ENCODE assay signal across 25 mouse cellular contexts in the genomic region with DNA sequence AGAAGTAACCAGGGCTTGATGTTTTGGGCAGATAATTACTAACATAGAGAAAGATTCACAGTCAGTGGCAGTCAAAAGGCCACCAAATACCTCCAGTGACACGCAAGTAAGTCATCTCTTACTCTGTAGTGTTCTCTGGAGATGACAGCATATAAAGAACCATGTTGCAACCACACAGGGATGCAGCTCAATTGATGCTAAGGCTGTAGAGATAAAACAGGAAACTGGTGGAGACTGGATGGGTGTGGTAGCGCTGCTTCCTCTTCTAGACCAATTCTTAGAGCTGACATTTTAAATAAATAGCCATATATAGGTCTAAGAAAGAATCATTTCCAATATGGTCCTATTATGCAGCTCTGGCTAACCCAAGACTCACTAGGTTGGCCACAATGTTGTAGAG. TPM values are rescaled to one million over a fixed set of nuclear protein-coding genes. Genes with fewer than 3 reads are reported as not detected.
A peak's percentile ranks its signal among the peaks of the same experiment; 100 is the strongest.
DNase-seq lines count a peak whose midpoint lies in the region; ATAC-seq lines count a peak whose summit lies in the region.
"Had no signal": no experiment of that assay in that cellular context is flagged by ENCODE, and none has a peak within 500 bp of the region (broad histone marks: within the 10 kb centered on the region; RNA-seq: fewer than 3 reads in every experiment).

No protein-coding gene starts in this region.

- no peaks in the 10 kb centered on the region for H3K36me3 ChIP-seq in forebrain, embryonic 12.5 days (replicated peaks)
- H3K36me3 ChIP-seq: forebrain, embryonic 10.5 days; forebrain, embryonic 15.5 days; heart, embryonic 10.5 days; heart, embryonic 13.5 days; hindbrain, embryonic 10.5 days; hindbrain, embryonic 13.5 days had no signal

- no peak overlapping the region for H3K9ac ChIP-seq in forebrain, embryonic 12.5 days
- H3K9ac ChIP-seq: forebrain, embryonic 15.5 days; heart, embryonic 13.5 days; hindbrain, embryonic 13.5 days had no signal

- 83% methylated on average over 2 of the region's 2 CpGs for WGBS in forebrain, embryonic 12.5 days

- no peak overlapping the region for H3K27ac ChIP-seq in forebrain, embryonic 12.5 days
- H3K27ac ChIP-seq: forebrain, embryonic 10.5 days; forebrain, embryonic 15.5 days; heart, adult 2 months; heart, embryonic 10.5 days; heart, embryonic 13.5 days; hindbrain, embryonic 10.5 days; hindbrain, embryonic 13.5 days had no signal

- ATAC-seq in CD4-positive, CD25-positive, alpha-beta regulatory T cell, adult 4 months: no peak
- ATAC-seq in granulocyte monocyte progenitor cell, adult 5-6 weeks (replicated peaks; ENCODE audit: poor library complexity, severe bottlenecking): peak; percentile 82
- ATAC-seq in megakaryocyte progenitor cell, adult 5-6 weeks (replicated peaks; ENCODE audit: poor library complexity): peak; percentile 57
- 0 out of 2 replicates have a peak, but pooled peaks have one; percentile 26 for ATAC-seq in neutrophil, adult 5-6 weeks (ENCODE audit: extremely low read depth, insufficient number of reproducible peaks, low FRiP score, poor library complexity, severe bottlenecking)
- no peak for ATAC-seq in forebrain, embryonic 12.5 days (ENCODE audit: low FRiP score)
- ATAC-seq: activated CD4-positive, CD25-positive, alpha-beta regulatory T cell, adult 4 months; forebrain, embryonic 15.5 days; hindbrain, embryonic 16.5 days; inflammation-experienced regulatory T-cells, adult 6 months; intestine, embryonic 16.5 days had no signal

- H3K27me3 ChIP-seq in forebrain, embryonic 12.5 days: no peaks in the 10 kb centered on the region
- H3K27me3 ChIP-seq: forebrain, embryonic 15.5 days; heart, embryonic 13.5 days; hindbrain, embryonic 13.5 days had no signal

- H3K9me3 ChIP-seq in forebrain, embryonic 12.5 days: no peaks in the 10 kb centered on the region
- H3K9me3 ChIP-seq: forebrain, embryonic 10.5 days; forebrain, embryonic 15.5 days; heart, embryonic 10.5 days; heart, embryonic 13.5 days; hindbrain, embryonic 10.5 days; hindbrain, embryonic 13.5 days had no signal

- DNase-seq in CD4-positive, CD25-positive, alpha-beta regulatory T cell, adult 2 months (ENCODE audit: low read depth, low spot score): peak; percentile 21
- no peak for DNase-seq in adrenal gland, postnatal 14 days
- no peak for DNase-seq in left cerebral cortex, adult 8-10 months (ENCODE audit: low spot score in 2 of 2)
- DNase-seq: adrenal gland, postnatal 10 days; cerebellum, adult 11 months; cerebellum, adult 2 months; cerebellum, adult 9-11 months; cerebellum, postnatal 25 days; gastrocnemius, postnatal 25 days; heart, adult 2 months had no signal

- H3K4me1 ChIP-seq in forebrain, embryonic 12.5 days: no peaks in the 10 kb centered on the region
- H3K4me1 ChIP-seq: forebrain, embryonic 10.5 days; forebrain, embryonic 15.5 days; heart, embryonic 10.5 days; heart, embryonic 13.5 days; hindbrain, embryonic 10.5 days; hindbrain, embryonic 13.5 days had no signal

- no peak overlapping the region for H3K4me2 ChIP-seq in forebrain, embryonic 12.5 days
- H3K4me2 ChIP-seq: forebrain, embryonic 15.5 days; heart, embryonic 13.5 days; hindbrain, embryonic 13.5 days had no signal

- no peak overlapping the region for H3K4me3 ChIP-seq in forebrain, embryonic 12.5 days (replicated peaks)
- H3K4me3 ChIP-seq: forebrain, embryonic 10.5 days; forebrain, embryonic 15.5 days; heart, adult 2 months; heart, embryonic 10.5 days; heart, embryonic 13.5 days; hindbrain, embryonic 10.5 days; hindbrain, embryonic 13.5 days had no signal

RNA-seq across cellular contexts. Expression of a gene that starts 54.1 kb away (rescaled TPM):
- polyA plus RNA-seq in CD4-positive, CD25-positive, alpha-beta regulatory T cell, adult 4 months (2017; shearing (Covaris generic)): 1 to 10 TPM; 3.3 to 5.8 TPM
- 2.5 and 3.8 TPM in 2 replicates for total RNA-seq in granulocyte monocyte progenitor cell, adult 5-6 weeks (2014; fragmentation: Nextera tagmentation)
- total RNA-seq in granulocyte monocyte progenitor cell, adult 5-6 weeks (2017): 1.3 and 1.5 TPM in 2 replicates
- total RNA-seq in megakaryocyte progenitor cell, adult 5-6 weeks (2015): 2.6 and 3.4 TPM in 2 replicates
- total RNA-seq in megakaryocyte progenitor cell, adult 5-6 weeks (2017): 1.2 and 1.9 TPM in 2 replicates
- 9.2 and 10.2 TPM in 2 replicates for total RNA-seq in neutrophil, adult 5-6 weeks (2017)
- 8.3 and 8.7 TPM in 2 replicates for total RNA-seq in adrenal gland, postnatal 14 days (2021)
- 1.5 and 1.9 TPM in 2 replicates for polyA plus RNA-seq in forebrain, embryonic 12.5 days (2016; fragmentation: Nextera tagmentation; extraction: Ambion mirVana)
- 1 to 10 TPM; 6.0 to 7.4 (median 6.7) TPM for total RNA-seq in left cerebral cortex, adult 8-10 months (2022)

Comparison
In these comparisons a context has a peak if more than half of its experiments do, and no peak if none do; other contexts are left out.
1. ATAC-seq: peak in granulocyte monocyte progenitor cell, adult 5-6 weeks (single experiment), megakaryocyte progenitor cell, adult 5-6 weeks (single experiment) and neutrophil, adult 5-6 weeks (single experiment); none in CD4-positive, CD25-positive, alpha-beta regulatory T cell, adult 4 months (single experiment) and forebrain, embryonic 12.5 days (single experiment).